Mouse (Mus musculus) cerebellum, adult 2 months (tissue): ENCODE results near the gene Fosl2. TPM values are rescaled to one million over a fixed set of nuclear protein-coding genes. Genes with fewer than 3 reads are reported as not detected.
"Not testable (repeated sequence)": the region's sequence is repeated elsewhere in the genome, so short reads cannot be mapped to it uniquely, and the experiment has no call there.

ENCODE experiments used
- DNase-seq, 2 experiments: peaks; one replicate each; pipeline ENCODE4 v3.0.0; 2021
- H3K27ac ChIP-seq: fragments of 200-500 bp; 2 replicates; pipeline ENCODE4 v1.5.1; 2012; ENCODE audit warnings: low read length, control low read depth, inconsistent platforms; ENCODE audit not compliant: insufficient read depth
- H3K27me3 ChIP-seq: fragments of 200-500 bp; 2 replicates; pipeline ENCODE4 v1.6.1; 2012; ENCODE audit warnings: inconsistent platforms, mild to moderate bottlenecking, low read length, moderate library complexity; ENCODE audit not compliant: control insufficient read depth, insufficient read depth
- H3K4me1 ChIP-seq: fragments of 200-500 bp; 2 replicates; pipeline ENCODE4 v1.6.1; 2011; ENCODE audit warnings: low read length; ENCODE audit not compliant: control insufficient read depth, insufficient read depth
- H3K4me3 ChIP-seq: fragments of 200-500 bp; replicated peaks from 2 replicates; pipeline ENCODE3; 2011; ENCODE audit warnings: mild to moderate bottlenecking, low read depth, low read length, control low read depth; ENCODE audit not compliant: insufficient read depth
- CTCF ChIP-seq: fragments of 200-500 bp; IDR thresholded peaks from 2 replicates; pipeline ENCODE4 v1.5.1; 2011; ENCODE audit warnings: low read depth, mild to moderate bottlenecking, control low read depth, low read length, moderate library complexity, borderline replicate concordance; ENCODE audit not compliant: insufficient read depth
- POLR2A ChIP-seq: fragments of 200-500 bp; IDR thresholded peaks from 2 replicates; pipeline ENCODE4 v1.6.1; 2011; ENCODE audit warnings: low read length, control low read depth, borderline replicate concordance; ENCODE audit not compliant: insufficient read depth
- WGBS: fragments of 180-500 bp; shearing (Covaris S2); methylation state at CpG from one replicate; pipeline ENCODE4 v1.1.7; 2018; 5-methylcytosine and 5-hydroxymethylcytosine counted together
- polyA plus RNA-seq: library from polyadenylated mRNA; depleted of rRNA; stranded (reverse); fragments of >200 nt; gene quantifications from 2 replicates; pipeline ENCODE4 v1.2.3, GENCODE M21; 2012

Gene Fosl2
- polyA plus RNA-seq, 1 experiment: 3.5 TPM

- DNase-seq: no peak
- no peak overlapping the region for H3K27ac ChIP-seq
- WGBS: 97% methylated on average over 1 of the region's 2 CpGs
- H3K4me3 ChIP-seq: no peak overlapping the region
- TF ChIP-seq POLR2A: no peak
- no peak for TF ChIP-seq CTCF
- no peaks in the 10 kb centered on the region for H3K4me1 ChIP-seq
- no peaks in the 10 kb centered on the region for H3K27me3 ChIP-seq
Observed at GRCm38 (mm10) chr5:32176800-32177199, 41.2 kb downstream of the Fosl2 start.

DNA sequence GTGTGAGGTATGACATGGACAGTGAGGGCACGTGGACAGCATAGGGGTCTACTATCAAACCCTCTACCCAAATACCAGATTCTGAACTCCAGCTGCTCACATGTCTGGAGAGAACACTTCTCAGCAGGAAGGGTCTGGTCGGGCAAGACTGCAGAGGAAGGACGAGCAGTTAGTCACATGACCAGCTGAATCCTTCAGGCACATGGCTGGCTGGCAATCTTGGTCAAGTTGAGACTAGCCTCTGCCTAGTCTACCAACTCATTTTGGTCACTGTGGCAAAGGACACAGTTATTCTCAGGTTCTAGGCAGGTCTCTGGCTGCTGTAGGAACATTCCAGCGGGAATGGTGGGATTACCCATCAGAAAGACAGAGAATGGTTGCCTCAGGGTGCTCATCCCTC is 42.1 kb downstream of the Fosl2 start:
- no peak overlapping the region for H3K27ac ChIP-seq
- 51% methylated on average over 4 of the region's 4 CpGs for WGBS
- H3K4me3 ChIP-seq: no peak overlapping the region
- DNase-seq: no peak
- H3K27me3 ChIP-seq: no peaks in the 10 kb centered on the region
- TF ChIP-seq CTCF (no peak), POLR2A (no peak)
- H3K4me1 ChIP-seq: no peaks in the 10 kb centered on the region

DNA sequence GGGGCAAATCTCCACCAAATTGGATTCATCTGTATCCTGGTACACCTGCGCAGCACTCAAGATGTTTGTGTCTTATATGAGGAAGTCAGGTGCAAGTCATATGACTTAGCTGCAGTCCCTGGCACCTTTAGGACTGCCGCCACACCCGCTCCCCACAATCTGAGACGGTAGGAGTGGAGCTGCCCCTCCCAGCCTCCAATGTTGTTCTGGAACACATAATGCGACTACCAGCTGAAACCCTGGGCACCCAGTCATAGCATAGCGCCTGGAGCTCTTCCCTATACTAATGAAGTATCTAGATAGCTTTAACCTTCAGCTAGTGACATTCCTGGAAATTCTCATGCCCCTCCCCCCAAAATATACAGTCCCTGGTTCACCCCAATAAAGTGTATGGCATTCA is 43.1 kb downstream of the Fosl2 start:
- H3K4me1 ChIP-seq, H3K27me3 ChIP-seq, DNase-seq, H3K27ac ChIP-seq, H3K4me3 ChIP-seq: not testable (repeated sequence)
- 88% methylated on average over 5 of the region's 6 CpGs for WGBS

DNA sequence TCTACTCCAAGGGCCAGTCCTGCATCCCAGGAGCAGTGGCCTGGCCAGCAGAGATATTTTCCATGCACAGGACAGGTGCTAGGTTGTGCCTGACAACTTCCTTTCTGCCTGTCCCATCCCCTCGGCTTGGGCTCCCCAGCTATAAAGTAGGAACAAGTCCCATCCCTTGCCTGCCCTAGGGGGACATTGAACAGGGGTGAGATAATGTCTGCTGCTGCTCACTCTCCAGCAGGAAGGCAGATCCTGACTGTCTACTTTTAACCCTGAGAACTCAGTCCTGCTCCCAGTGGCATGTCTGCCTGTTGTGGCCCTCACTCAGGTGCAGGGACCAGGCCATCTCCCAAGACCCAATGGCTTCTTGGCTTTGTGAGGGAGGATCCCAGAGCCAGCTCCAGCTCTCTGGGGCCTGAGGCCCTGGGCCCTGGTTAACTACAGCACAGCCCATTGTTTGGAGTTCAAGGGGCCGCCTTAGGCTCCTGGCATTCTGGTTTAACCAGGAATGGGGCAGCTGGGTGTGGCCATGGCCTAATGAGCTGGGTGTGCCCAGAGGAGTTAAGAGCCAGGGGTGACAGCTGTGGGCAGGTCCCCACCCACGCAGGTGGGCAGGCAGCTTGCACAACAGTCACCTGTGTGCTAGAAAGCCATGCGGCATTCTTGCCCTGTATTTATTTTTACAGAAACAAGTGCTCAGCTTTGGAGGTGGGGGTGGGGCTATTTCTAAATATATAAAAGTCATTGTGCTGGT is 47.5 kb downstream of the Fosl2 start:
- Histone ChIP-seq H3K4me3 (no peak overlapping the region), H3K4me1 (no peaks in the 10 kb centered on the region), H3K27me3 (no peaks in the 10 kb centered on the region), H3K27ac (no peak overlapping the region)
- 82% methylated on average over 4 of the region's 4 CpGs for WGBS
- TF ChIP-seq CTCF (no peak), POLR2A (no peak)
- DNase-seq: no peak

DNA sequence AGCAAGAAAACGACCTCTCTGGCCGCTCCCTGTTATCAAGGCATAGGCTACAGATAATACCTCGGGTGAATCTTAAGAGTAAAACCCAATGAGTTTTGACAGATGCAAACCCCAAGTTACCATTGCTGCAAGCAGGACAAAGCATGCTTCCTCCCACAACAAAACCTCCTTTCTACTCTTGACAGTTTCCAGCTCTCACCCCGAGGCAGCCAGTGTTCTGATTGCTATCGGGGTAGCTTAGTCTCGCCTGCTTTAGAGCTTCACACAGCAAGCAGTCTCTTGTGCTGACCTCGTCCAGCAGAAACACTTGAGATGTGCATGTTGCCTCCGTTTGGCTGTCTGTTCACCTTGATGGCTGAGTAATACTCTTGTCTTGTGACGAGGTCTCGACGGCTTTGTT is 52.1 kb downstream of the Fosl2 start:
- 54% methylated on average over 11 of the region's 11 CpGs for WGBS
- no peak for DNase-seq
- TF ChIP-seq CTCF (no peak), POLR2A (no peak)

GRCm38 (mm10) chr5:32191259-32191658 is 55.7 kb downstream of the Fosl2 start:
- no peak for DNase-seq
- TF ChIP-seq CTCF: no peak
- no peak for TF ChIP-seq POLR2A
- H3K4me3 ChIP-seq: no peak overlapping the region
- no peaks in the 10 kb centered on the region for H3K27me3 ChIP-seq
- H3K27ac ChIP-seq: no peak overlapping the region
- 90% methylated on average over 5 of the region's 5 CpGs for WGBS
- H3K4me1 ChIP-seq: no peaks in the 10 kb centered on the region

More for the DNA sequence above, 52.1 kb downstream of the Fosl2 start:
- Histone ChIP-seq H3K27me3 (no peaks in the 10 kb centered on the region), H3K27ac (no peak overlapping the region), H3K4me1 (no peaks in the 10 kb centered on the region), H3K4me3 (no peak overlapping the region)

- H3K4me3 ChIP-seq: no peak overlapping the region
- H3K27me3 ChIP-seq: no peaks in the 10 kb centered on the region
- no peak for DNase-seq
- H3K4me1 ChIP-seq: no peaks in the 10 kb centered on the region
- H3K27ac ChIP-seq: no peak overlapping the region
- 78% methylated on average over 16 of the region's 16 CpGs for WGBS
- TF ChIP-seq CTCF: no peak
- no peak for TF ChIP-seq POLR2A
Observed at GRCm38 (mm10) chr5:32192016-32192845, 56.6 kb downstream of the Fosl2 start.

- Histone ChIP-seq H3K27me3 (no peaks in the 10 kb centered on the region), H3K4me1 (no peaks in the 10 kb centered on the region; the same call in 1 of the 2 replicates), H3K4me3 (no peak overlapping the region), H3K27ac (no peak overlapping the region)
- DNase-seq: no peak
- TF ChIP-seq POLR2A (no peak), CTCF (no peak)
- 76% methylated on average over 4 of the region's 4 CpGs for WGBS
Observed at GRCm38 (mm10) chr5:32194236-32194635, 58.6 kb downstream of the Fosl2 start.
